Mouse (Mus musculus): ENCODE results near the gene Slc25a53. TPM values are rescaled to one million over a fixed set of nuclear protein-coding genes. Genes with fewer than 3 reads are reported as not detected.

Gene Slc25a53
- polyA plus RNA-seq (2014; fragmentation: Nextera tagmentation; extraction: Ambion mirVana), result 5.2 and 6.4 TPM in 2 replicates

DNA sequence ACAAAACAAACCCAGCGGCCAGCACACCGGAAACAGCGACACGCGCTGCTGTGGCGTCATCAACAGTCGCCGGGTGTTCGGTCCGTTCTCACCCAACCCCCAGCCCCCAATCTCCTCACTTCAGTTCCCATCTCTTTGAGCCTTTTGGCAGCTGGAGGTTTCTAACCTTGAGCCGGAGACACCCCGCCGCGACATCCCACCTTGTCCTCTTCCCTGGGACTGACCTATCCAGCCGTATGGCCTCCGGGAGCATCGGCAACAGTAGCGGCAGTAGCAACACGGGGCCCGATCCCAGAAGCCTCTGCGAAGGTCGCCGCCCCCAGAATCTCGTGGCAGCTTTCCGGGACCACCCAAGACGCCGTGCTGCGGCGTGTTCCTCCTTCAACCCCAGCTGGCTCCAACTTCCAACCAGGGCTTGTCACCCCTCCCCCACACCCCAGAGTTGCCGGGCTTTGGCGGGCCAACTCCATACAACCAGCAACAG is at the start of gene Slc25a53:
Gene Slc25a53, minus strand, starts transcription at position 303 of the 484 bp plus-strand sequence.
- peak within 1 kb of the TSS; percentile 54 to 73 for H3K4me3 ChIP-seq (ENCODE audit: control insufficient read depth in 1 of 2, insufficient read depth in 1 of 2, low read depth in 1 of 2, low read length in 2 of 2)
- H3K4me2 ChIP-seq (ENCODE audit: low read length), result peak within 1 kb of the TSS; percentile 68
- 17% methylated on average over 31 of the region's 31 CpGs for WGBS
- H3K9ac ChIP-seq (ENCODE audit: low read length), result peak within 1 kb of the TSS; percentile 70
- peak; percentile 83 for ATAC-seq (ENCODE audit: insufficient number of reproducible peaks, insufficient read depth, low FRiP score, low read depth)
- no peaks in the 10 kb centered on the region for H3K4me1 ChIP-seq (ENCODE audit: control insufficient read depth in 2 of 2, insufficient read depth in 2 of 2, low read length in 2 of 2)
- H3K9me3 ChIP-seq (ENCODE audit: control insufficient read depth, low read length), result no peaks in the 10 kb centered on the region
- peak within 1 kb of the TSS; percentile 87 to 91 for H3K27ac ChIP-seq (replicated peaks in 1 of 2; ENCODE audit: control insufficient read depth in 1 of 2, insufficient read depth in 1 of 2, low read depth in 2 of 2, low read length in 2 of 2)
- no peaks in the 10 kb centered on the region for H3K27me3 ChIP-seq (ENCODE audit: control insufficient read depth, insufficient read depth, low read length)
- no peaks in the 10 kb centered on the region for H3K36me3 ChIP-seq (ENCODE audit: control insufficient read depth, insufficient read depth, low read length)

DNA sequence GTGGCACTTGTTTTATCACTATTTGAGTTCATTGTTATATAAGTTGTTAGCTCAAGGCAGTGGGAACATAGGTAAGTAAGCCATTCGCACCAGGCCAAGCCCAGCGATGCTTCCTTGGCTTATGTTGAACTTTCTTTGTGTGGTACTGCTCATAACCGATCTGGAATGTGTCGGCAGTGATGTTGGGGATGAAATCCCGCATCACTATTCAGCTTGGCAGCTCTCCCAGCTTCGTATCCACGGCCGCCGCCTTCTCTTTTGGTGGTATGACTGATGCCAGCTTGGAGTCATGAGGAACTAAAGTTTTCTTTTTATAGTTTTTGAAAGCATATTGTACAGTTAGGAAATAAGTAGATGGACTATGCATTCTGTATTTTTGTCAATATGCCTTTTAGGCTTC is 25.1 kb upstream of the Slc25a53 start:
- no peak overlapping the region for H3K4me3 ChIP-seq (ENCODE audit: control insufficient read depth in 1 of 2, insufficient read depth in 1 of 2, low read depth in 1 of 2, low read length in 2 of 2)
- H3K9me3 ChIP-seq (ENCODE audit: control insufficient read depth, low read length), result no peaks in the 10 kb centered on the region
- H3K4me1 ChIP-seq (ENCODE audit: control insufficient read depth in 2 of 2, insufficient read depth in 2 of 2, low read length in 2 of 2), result no peaks in the 10 kb centered on the region
- WGBS, result 67% methylated on average over 9 of the region's 9 CpGs
- ATAC-seq (ENCODE audit: insufficient number of reproducible peaks, insufficient read depth, low FRiP score, low read depth), result no peak
- no peak overlapping the region for H3K27ac ChIP-seq (replicated peaks in 1 of 2; ENCODE audit: control insufficient read depth in 1 of 2, insufficient read depth in 1 of 2, low read depth in 2 of 2, low read length in 2 of 2)
- no peaks in the 10 kb centered on the region for H3K27me3 ChIP-seq (ENCODE audit: control insufficient read depth, insufficient read depth, low read length)
- no peak overlapping the region for H3K4me2 ChIP-seq (ENCODE audit: low read length)
- H3K36me3 ChIP-seq (ENCODE audit: control insufficient read depth, insufficient read depth, low read length), result no peaks in the 10 kb centered on the region
- no peak overlapping the region for H3K9ac ChIP-seq (ENCODE audit: low read length)

DNA sequence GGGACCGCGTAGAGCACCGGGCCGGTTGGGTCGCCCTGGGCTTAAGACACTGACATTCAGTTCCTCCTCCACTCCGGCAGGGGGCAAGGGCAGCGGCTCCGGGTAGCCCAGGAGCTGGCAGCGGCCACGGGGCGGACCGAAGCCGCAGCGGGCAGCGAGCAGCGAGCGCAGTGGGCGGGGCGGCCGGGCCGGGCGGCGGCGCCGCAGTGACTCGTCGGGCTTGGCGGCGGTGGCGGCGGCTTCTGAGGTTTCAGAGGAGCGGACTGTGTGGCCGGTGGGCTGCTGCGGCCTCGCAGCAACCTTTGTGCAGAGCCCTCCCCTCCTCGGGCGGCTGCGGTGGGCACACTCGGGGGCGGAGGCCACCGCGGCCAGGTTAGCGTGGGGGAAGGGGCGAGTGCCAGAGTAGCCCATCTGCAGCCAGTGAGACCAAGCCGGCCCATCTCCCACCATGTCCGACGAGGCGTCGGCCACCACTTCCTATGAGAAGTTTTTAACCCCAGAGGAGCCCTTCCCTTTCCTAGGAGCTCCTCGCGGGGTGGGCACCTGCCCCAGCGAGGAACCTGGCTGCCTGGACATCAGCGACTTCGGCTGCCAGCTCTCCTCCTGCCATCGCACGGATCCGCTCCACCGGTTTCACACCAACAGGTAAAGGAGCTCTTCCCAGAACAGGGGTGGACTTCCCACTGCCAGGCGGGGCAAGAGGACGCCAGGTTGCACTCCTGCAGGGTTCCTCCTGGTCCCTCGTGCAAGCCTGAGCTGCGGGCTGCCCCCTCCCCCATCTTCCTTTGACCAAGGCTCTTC is 11.5 kb upstream of the Slc25a53 start, which contains the start of gene Fam199x:
Gene Fam199x, plus strand, starts transcription at position 170 of the 801 bp plus-strand sequence.
- H3K27ac ChIP-seq (replicated peaks in 1 of 2; ENCODE audit: control insufficient read depth in 1 of 2, insufficient read depth in 1 of 2, low read depth in 2 of 2, low read length in 2 of 2), result no peak within 1 kb of the TSS; a peak in 1 of 4 replicates
- no peaks in the 10 kb centered on the region for H3K9me3 ChIP-seq (ENCODE audit: control insufficient read depth, low read length)
- H3K4me2 ChIP-seq (ENCODE audit: low read length), result peak within 1 kb of the TSS; percentile 73
- H3K4me1 ChIP-seq (ENCODE audit: control insufficient read depth in 2 of 2, insufficient read depth in 2 of 2, low read length in 2 of 2), result no peaks in the 10 kb centered on the region; a peak in 2 of 4 replicates
- H3K36me3 ChIP-seq (ENCODE audit: control insufficient read depth, insufficient read depth, low read length), result no peaks in the 10 kb centered on the region
- H3K4me3 ChIP-seq (ENCODE audit: control insufficient read depth in 1 of 2, insufficient read depth in 1 of 2, low read depth in 1 of 2, low read length in 2 of 2), result peak within 1 kb of the TSS; percentile 64 to 76
- H3K27me3 ChIP-seq (ENCODE audit: control insufficient read depth, insufficient read depth, low read length), result no peaks in the 10 kb centered on the region
- 19% methylated on average over 56 of the region's 62 CpGs for WGBS
- peak; percentile 88 for ATAC-seq (ENCODE audit: insufficient number of reproducible peaks, insufficient read depth, low FRiP score, low read depth)
- peak within 1 kb of the TSS; percentile 76 for H3K9ac ChIP-seq (ENCODE audit: low read length)

DNA sequence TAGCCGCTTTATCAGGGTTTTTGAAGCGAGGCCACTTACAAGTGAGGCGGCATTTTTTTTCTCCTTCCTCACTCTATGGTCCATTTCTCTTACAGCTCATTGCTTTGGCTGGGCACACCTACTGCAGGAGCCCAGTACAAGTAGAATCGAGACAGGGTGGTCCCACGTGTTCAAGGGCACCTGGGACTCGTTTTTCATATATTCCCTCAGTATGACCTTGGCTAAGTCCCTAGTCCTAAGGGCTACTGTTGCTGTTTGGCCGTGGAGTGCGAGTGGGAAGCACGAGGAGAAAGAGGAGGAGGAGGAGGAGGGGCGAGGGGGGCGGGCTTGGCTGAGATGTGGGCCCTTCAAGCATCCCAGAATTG is 10.9 kb upstream of the Slc25a53 start:
- no peaks in the 10 kb centered on the region for H3K9me3 ChIP-seq (ENCODE audit: control insufficient read depth, low read length)
- no peaks in the 10 kb centered on the region; a peak in 2 of 4 replicates for H3K4me1 ChIP-seq (ENCODE audit: control insufficient read depth in 2 of 2, insufficient read depth in 2 of 2, low read length in 2 of 2)
- H3K4me3 ChIP-seq (ENCODE audit: control insufficient read depth in 1 of 2, insufficient read depth in 1 of 2, low read depth in 1 of 2, low read length in 2 of 2), result peak overlapping the region; percentile 64 to 76
- peak overlapping the region; percentile 76 for H3K9ac ChIP-seq (ENCODE audit: low read length)
- peak overlapping the region; percentile 73 for H3K4me2 ChIP-seq (ENCODE audit: low read length)
- H3K27ac ChIP-seq (replicated peaks in 1 of 2; ENCODE audit: control insufficient read depth in 1 of 2, insufficient read depth in 1 of 2, low read depth in 2 of 2, low read length in 2 of 2), result no peak overlapping the region
- no peaks in the 10 kb centered on the region for H3K27me3 ChIP-seq (ENCODE audit: control insufficient read depth, insufficient read depth, low read length)
- no peaks in the 10 kb centered on the region for H3K36me3 ChIP-seq (ENCODE audit: control insufficient read depth, insufficient read depth, low read length)
- ATAC-seq (ENCODE audit: insufficient number of reproducible peaks, insufficient read depth, low FRiP score, low read depth), result no peak
- 19% methylated on average over 8 of the region's 11 CpGs for WGBS

DNA sequence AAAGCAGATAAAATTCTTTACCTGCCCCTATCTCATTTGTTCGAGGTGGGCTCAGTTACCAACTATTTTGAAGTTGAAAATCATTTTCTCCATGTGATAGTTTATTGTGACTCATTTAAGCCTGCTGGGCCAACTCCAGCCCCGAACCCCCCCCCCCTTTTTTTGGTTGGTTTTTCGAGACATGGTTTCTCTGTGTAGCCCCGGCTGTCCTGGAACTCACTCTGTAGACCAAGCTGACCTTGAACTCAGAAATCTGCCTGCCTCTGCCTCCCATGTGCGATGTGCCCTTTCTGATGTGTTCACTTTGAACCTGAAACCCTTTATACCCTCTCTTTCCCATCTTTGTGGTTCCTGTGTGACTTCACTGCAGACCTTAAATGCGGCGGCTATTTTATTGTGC is 400 bp upstream of the Slc25a53 start:
- peak overlapping the region; percentile 87 to 91; a peak in 2 of 4 replicates for H3K27ac ChIP-seq (replicated peaks in 1 of 2; ENCODE audit: control insufficient read depth in 1 of 2, insufficient read depth in 1 of 2, low read depth in 2 of 2, low read length in 2 of 2)
- H3K4me3 ChIP-seq (ENCODE audit: control insufficient read depth in 1 of 2, insufficient read depth in 1 of 2, low read depth in 1 of 2, low read length in 2 of 2), result peak overlapping the region; percentile 54 to 73
- peak overlapping the region; percentile 70 for H3K9ac ChIP-seq (ENCODE audit: low read length)
- H3K4me1 ChIP-seq (ENCODE audit: control insufficient read depth in 2 of 2, insufficient read depth in 2 of 2, low read length in 2 of 2), result no peaks in the 10 kb centered on the region
- peak overlapping the region; percentile 68 for H3K4me2 ChIP-seq (ENCODE audit: low read length)
- H3K36me3 ChIP-seq (ENCODE audit: control insufficient read depth, insufficient read depth, low read length), result no peaks in the 10 kb centered on the region
- ATAC-seq (ENCODE audit: insufficient number of reproducible peaks, insufficient read depth, low FRiP score, low read depth), result no peak
- 34% methylated on average over 7 of the region's 7 CpGs for WGBS
- no peaks in the 10 kb centered on the region for H3K9me3 ChIP-seq (ENCODE audit: control insufficient read depth, low read length)
- no peaks in the 10 kb centered on the region for H3K27me3 ChIP-seq (ENCODE audit: control insufficient read depth, insufficient read depth, low read length)

DNA sequence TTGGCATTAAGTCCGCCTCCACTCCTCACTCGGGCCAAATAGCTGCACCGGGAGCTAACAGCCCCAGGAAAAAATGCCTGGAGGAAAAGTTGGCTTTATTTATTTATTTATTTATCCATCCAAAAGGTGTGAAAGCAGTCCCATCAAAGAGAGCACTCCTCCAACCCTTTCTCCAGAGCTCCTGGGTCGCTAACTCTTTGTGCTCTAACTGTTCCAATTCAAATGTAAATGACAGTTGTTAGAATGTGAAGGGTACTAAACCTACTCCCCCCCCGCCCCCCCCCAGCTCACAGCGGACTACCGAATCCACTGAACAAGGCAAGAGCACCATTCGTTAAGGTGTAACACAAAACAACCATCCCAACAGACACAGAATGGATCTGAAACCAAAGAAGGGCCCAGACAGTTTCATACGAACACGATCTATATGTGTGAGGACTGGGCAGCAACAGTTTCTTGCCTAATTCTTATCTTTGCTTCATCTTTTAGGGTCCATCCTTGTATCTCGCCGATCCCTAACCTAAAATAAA is 567 bp downstream of the Slc25a53 start:
- WGBS, result 21% methylated on average over 12 of the region's 12 CpGs
- peak overlapping the region in 1 of 2 experiments; percentile 87; a peak in 2 of 4 replicates for H3K27ac ChIP-seq (replicated peaks in 1 of 2; ENCODE audit: control insufficient read depth in 1 of 2, insufficient read depth in 1 of 2, low read depth in 2 of 2, low read length in 2 of 2)
- H3K4me1 ChIP-seq (ENCODE audit: control insufficient read depth in 2 of 2, insufficient read depth in 2 of 2, low read length in 2 of 2), result no peaks in the 10 kb centered on the region
- peak overlapping the region; percentile 68 for H3K4me2 ChIP-seq (ENCODE audit: low read length)
- no peaks in the 10 kb centered on the region for H3K27me3 ChIP-seq (ENCODE audit: control insufficient read depth, insufficient read depth, low read length)
- ATAC-seq (ENCODE audit: insufficient number of reproducible peaks, insufficient read depth, low FRiP score, low read depth), result no peak
- peak overlapping the region; percentile 70 for H3K9ac ChIP-seq (ENCODE audit: low read length)
- H3K36me3 ChIP-seq (ENCODE audit: control insufficient read depth, insufficient read depth, low read length), result no peaks in the 10 kb centered on the region
- H3K9me3 ChIP-seq (ENCODE audit: control insufficient read depth, low read length), result no peaks in the 10 kb centered on the region
- peak overlapping the region; percentile 54 to 73 for H3K4me3 ChIP-seq (ENCODE audit: control insufficient read depth in 1 of 2, insufficient read depth in 1 of 2, low read depth in 1 of 2, low read length in 2 of 2)

DNA sequence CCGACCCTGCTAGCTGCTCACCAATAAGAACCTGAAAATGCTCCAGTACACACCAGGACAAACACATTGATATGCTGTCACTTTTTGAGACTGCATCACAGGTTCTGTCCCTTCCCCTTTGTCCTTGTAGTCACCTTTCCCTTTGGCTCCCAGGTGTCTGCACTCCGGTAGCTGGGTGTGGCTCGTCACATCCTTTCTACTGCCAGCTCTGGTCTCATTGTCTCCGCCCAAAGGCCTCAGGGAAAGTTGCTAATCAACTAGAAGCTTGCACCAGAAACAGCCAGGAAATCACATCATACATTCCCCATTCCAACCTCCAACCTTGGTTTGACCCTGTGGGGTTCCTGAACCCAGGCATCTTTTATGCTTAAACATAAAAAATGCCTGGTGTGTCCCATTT is 3.8 kb downstream of the Slc25a53 start:
- no peaks in the 10 kb centered on the region for H3K36me3 ChIP-seq (ENCODE audit: control insufficient read depth, insufficient read depth, low read length)
- no peak overlapping the region for H3K4me2 ChIP-seq (ENCODE audit: low read length)
- no peak overlapping the region for H3K27ac ChIP-seq (replicated peaks in 1 of 2; ENCODE audit: control insufficient read depth in 1 of 2, insufficient read depth in 1 of 2, low read depth in 2 of 2, low read length in 2 of 2)
- H3K9me3 ChIP-seq (ENCODE audit: control insufficient read depth, low read length), result no peaks in the 10 kb centered on the region
- no peak for ATAC-seq (ENCODE audit: insufficient number of reproducible peaks, insufficient read depth, low FRiP score, low read depth)
- 62% methylated on average over 4 of the region's 4 CpGs for WGBS
- H3K4me3 ChIP-seq (ENCODE audit: control insufficient read depth in 1 of 2, insufficient read depth in 1 of 2, low read depth in 1 of 2, low read length in 2 of 2), result no peak overlapping the region
- H3K27me3 ChIP-seq (ENCODE audit: control insufficient read depth, insufficient read depth, low read length), result no peaks in the 10 kb centered on the region
- no peak overlapping the region for H3K9ac ChIP-seq (ENCODE audit: low read length)
- H3K4me1 ChIP-seq (ENCODE audit: control insufficient read depth in 2 of 2, insufficient read depth in 2 of 2, low read length in 2 of 2), result no peaks in the 10 kb centered on the region
